Mouse (Mus musculus) liver, adult 2 months (tissue): ENCODE results near the gene Jag1. TPM values are rescaled to one million over a fixed set of nuclear protein-coding genes. Genes with fewer than 3 reads are reported as not detected.

ENCODE experiments used
- DNase-seq: peaks from one replicate; pipeline ENCODE4 v3.0.0-alpha.2; 2011; ENCODE audit warnings: low read depth, low spot score; ENCODE audit errors: extremely low read depth
- H3K27ac ChIP-seq: fragments of 200-500 bp; replicated peaks from 2 replicates; pipeline ENCODE4 v1.5.1; 2012; ENCODE audit warnings: low read depth, mild to moderate bottlenecking, control low read depth, inconsistent platforms, low read length; ENCODE audit not compliant: insufficient read depth
- H3K27me3 ChIP-seq: fragments of 200-500 bp; 2 replicates; pipeline ENCODE4 v1.6.1; 2012; ENCODE audit warnings: mild to moderate bottlenecking, moderate library complexity, low read length, inconsistent platforms; ENCODE audit not compliant: control insufficient read depth, insufficient read depth
- H3K36me3 ChIP-seq: fragments of 200-500 bp; 2 replicates; pipeline ENCODE4 v1.6.1; 2012; ENCODE audit warnings: low read length, inconsistent platforms; ENCODE audit not compliant: control insufficient read depth, insufficient read depth
- H3K4me1 ChIP-seq: fragments of 200-500 bp; 2 replicates; pipeline ENCODE4 v1.6.1; 2011; ENCODE audit warnings: low read length; ENCODE audit not compliant: control insufficient read depth, insufficient read depth
- H3K4me3 ChIP-seq: fragments of 200-500 bp; 2 replicates; pipeline ENCODE4 v1.5.1; 2011; ENCODE audit warnings: low read depth, mild to moderate bottlenecking, control low read depth, low read length, moderate library complexity; ENCODE audit not compliant: insufficient read depth
- H3K79me2 ChIP-seq: fragments of 200-500 bp; 2 replicates; pipeline ENCODE4 v1.6.1; 2012; ENCODE audit warnings: inconsistent platforms, mild to moderate bottlenecking, low read length, moderate library complexity; ENCODE audit not compliant: control insufficient read depth, insufficient read depth
- H3K9ac ChIP-seq: fragments of 200-500 bp; 2 replicates; pipeline ENCODE4 v1.6.1; 2012; ENCODE audit warnings: low read depth, mild to moderate bottlenecking, control low read depth, inconsistent platforms, low read length
- CTCF ChIP-seq: fragments of 200-500 bp; IDR thresholded peaks from 2 replicates; pipeline ENCODE4 v1.5.1; 2011; ENCODE audit warnings: low read depth, low read length, control low read depth
- POLR2A ChIP-seq: fragments of 200-500 bp; IDR thresholded peaks from 2 replicates; pipeline ENCODE4 v1.6.1; 2011; ENCODE audit warnings: low read length, control low read depth; ENCODE audit not compliant: insufficient read depth; ENCODE audit errors: extremely low read depth
- WGBS: fragments of 180-500 bp; shearing (Covaris S2); methylation state at CpG from one replicate; pipeline ENCODE4 v1.1.7; 2018; 5-methylcytosine and 5-hydroxymethylcytosine counted together
- polyA plus RNA-seq: library from polyadenylated mRNA; depleted of rRNA; stranded (reverse); fragments of >200 nt; gene quantifications from 2 replicates; pipeline ENCODE4 v1.2.3, GENCODE M21; 2012
- total RNA-seq: library from RNA; depleted of rRNA; stranded (reverse); fragments of >200 nt; gene quantifications from 2 replicates; pipeline ENCODE4 v1.2.3, GENCODE M21; 2014

Jag1 gene
- total and polyA plus RNA-seq, 2 experiments: 0.84 to 2.2 TPM

DNA sequence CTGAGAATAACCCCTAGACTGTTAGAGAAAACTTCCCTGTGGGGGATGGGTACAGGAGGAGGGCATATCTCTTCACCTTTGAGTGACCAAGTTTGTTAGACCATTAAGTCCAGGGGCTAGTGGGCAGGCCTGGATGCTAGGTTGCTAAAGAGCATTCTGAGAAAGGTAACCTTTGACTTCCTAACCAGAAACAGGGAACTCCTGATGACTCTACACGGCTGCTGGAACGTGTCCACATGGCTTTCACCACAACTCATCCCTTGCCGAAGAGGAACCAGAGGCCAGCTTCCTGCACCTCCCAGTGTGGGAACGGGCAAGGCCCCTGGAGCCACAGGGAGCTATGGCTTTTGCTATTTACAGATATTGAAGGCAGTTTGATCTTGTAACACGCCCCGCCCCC lies 36.0 kb downstream of the Jag1 start:
- no peaks in the 10 kb centered on the region; the same call in 1 of the 2 replicates for H3K79me2 ChIP-seq
- 41% methylated on average over 6 of the region's 6 CpGs for WGBS
- H3K36me3 ChIP-seq: peaks cover 21% of the 10 kb centered on the region
- TF ChIP-seq CTCF (no peak), POLR2A (no peak)
- H3K4me1 ChIP-seq: peaks cover 9% of the 10 kb centered on the region; the same call in 1 of the 2 replicates
- DNase-seq: peak; percentile 60
- no peak overlapping the region for H3K27ac ChIP-seq
- H3K27me3 ChIP-seq: no peaks in the 10 kb centered on the region
- no peak overlapping the region for H3K4me3 ChIP-seq
- no peak overlapping the region for H3K9ac ChIP-seq

DNA sequence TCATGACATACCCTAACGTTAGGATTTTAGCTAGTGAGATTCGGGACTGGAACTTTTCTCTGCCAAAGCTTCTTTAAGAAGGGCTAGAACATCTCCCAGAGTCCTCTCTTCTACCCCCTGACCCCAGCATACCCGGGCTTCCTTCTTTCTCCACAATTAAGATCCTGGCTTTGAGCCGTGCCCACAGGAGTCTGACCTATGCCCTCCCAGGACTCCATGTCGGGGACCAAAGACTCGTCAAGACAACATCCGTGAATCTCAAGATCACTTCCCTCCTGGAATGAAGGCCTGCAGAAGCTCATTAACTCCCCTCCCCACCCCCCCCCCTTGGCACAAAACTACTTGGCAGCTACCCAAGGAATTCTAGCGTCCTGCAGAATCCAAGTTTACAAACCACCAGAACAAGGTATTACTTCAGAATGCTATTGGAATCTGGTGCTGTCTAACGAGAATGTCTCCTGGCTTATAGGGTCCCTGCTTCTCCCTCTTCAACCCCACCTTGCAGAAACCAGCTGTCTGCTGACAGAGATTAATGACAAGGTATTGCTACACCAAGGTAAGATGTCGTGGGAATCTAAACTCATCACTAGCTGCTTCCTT lies 36.6 kb downstream of the Jag1 start:
- WGBS: 48% methylated on average over 10 of the region's 10 CpGs
- DNase-seq: no peak
- Histone ChIP-seq H3K4me3 (no peak overlapping the region), H3K9ac (no peak overlapping the region), H3K4me1 (peaks cover 9% of the 10 kb centered on the region; the same call in 1 of the 2 replicates), H3K27ac (no peak overlapping the region), H3K36me3 (peaks cover 21% of the 10 kb centered on the region), H3K27me3 (no peaks in the 10 kb centered on the region), H3K79me2 (no peaks in the 10 kb centered on the region; the same call in 1 of the 2 replicates)
- TF ChIP-seq POLR2A: no peak
- TF ChIP-seq CTCF: no peak

DNA sequence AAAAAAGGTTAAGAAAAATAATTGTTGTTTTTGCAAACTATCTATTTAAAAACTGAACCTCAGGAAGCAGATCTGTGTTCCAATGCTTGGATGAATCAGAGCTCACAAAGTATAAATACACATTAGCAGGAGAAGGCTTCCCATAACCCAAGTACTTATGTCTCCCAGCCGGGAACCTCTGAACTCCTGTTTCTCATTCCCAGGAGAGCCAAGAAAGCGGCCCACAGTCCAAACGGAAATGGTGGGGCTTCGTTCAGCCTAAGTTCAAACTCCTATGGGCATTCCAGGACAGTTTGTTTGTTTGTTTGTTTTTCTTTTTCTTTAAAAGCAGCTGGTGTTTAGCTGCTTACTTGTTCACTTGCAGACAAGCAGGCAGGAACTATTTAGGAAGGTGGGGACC lies 37.7 kb downstream of the Jag1 start:
- Histone ChIP-seq H3K9ac (no peak overlapping the region), H3K4me3 (no peak overlapping the region), H3K27me3 (no peaks in the 10 kb centered on the region), H3K4me1 (peaks cover 9% of the 10 kb centered on the region; the same call in 1 of the 2 replicates), H3K27ac (no peak overlapping the region), H3K36me3 (peaks cover 10% of the 10 kb centered on the region; the same call in 1 of the 2 replicates), H3K79me2 (no peaks in the 10 kb centered on the region; the same call in 1 of the 2 replicates)
- no peak for DNase-seq
- WGBS: 83% methylated on average over 4 of the region's 4 CpGs
- TF ChIP-seq CTCF: no peak

DNA sequence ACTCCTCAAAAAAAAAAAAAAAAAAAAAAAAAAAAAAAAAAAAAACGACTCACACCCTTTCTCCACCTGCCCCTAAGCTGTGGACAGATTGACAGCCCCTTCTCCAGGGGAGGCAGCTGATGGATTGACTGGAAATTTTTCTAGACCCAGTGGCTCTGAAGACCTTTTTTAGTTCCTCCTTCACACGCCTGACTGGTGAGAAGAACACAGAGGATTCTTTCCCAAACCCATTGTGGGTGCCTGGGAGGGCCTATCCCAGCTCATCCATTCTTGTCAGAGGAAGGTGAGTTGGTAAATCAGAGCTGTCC lies 42.2 kb downstream of the Jag1 start:
- Histone ChIP-seq H3K4me3 (no peak overlapping the region), H3K36me3 (no peaks in the 10 kb centered on the region), H3K4me1 (no peaks in the 10 kb centered on the region), H3K9ac (no peak overlapping the region), H3K27me3 (no peaks in the 10 kb centered on the region), H3K27ac (no peak overlapping the region), H3K79me2 (no peaks in the 10 kb centered on the region)
- 61% methylated on average over 2 of the region's 2 CpGs for whole genome bisulfite sequencing
- TF ChIP-seq POLR2A: no peak
- TF ChIP-seq CTCF: no peak
- no peak for DNase-seq

DNA sequence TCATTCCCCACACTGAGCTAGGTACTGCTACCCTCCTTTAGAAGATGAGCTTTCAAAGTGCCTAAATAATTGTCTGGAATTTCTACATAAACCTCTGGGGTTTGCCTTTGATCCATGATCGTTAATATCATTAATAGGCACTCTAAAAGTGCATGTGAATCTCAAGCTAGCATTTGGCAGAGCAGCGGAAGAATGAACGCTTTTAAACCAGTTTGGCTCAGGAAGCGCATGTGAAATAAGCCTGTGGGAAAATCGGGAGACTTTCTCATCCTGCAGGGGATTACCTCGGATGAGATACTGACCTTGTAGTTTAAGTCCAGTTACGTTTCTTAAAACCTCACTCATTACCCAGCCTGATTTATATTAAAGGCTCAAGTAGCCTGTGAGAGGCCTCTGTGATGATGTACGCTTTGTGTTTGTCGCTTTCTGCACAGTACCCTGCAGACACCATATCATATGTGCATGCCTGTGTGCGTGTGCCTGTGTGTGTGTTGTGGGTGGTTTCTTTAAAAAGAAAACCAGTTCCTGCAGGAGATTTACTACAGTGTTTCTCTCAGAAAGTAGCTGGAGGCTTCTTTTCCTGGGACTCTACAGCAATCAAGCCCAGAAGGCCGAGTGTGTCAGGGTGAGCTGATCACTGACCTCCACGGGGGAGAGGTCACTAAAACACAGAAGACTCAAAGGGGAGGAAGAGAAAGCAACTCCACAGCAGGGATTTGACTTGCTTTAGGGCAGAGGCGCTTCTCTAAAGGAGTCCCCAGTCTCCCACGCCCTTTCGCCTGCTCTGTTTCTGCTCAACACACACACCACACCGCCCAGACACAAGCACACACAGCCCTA lies 42.8 kb downstream of the Jag1 start:
- Histone ChIP-seq H3K36me3 (no peaks in the 10 kb centered on the region), H3K27ac (no peak overlapping the region), H3K9ac (no peak overlapping the region), H3K27me3 (no peaks in the 10 kb centered on the region), H3K4me3 (no peak overlapping the region), H3K4me1 (no peaks in the 10 kb centered on the region), H3K79me2 (no peaks in the 10 kb centered on the region)
- TF ChIP-seq POLR2A (no peak), CTCF (no peak)
- WGBS: 78% methylated on average over 16 of the region's 16 CpGs
- DNase-seq: no peak
